Mouse (Mus musculus): ENCODE data around the gene Bfsp2.

The Bfsp2 gene

DNA sequence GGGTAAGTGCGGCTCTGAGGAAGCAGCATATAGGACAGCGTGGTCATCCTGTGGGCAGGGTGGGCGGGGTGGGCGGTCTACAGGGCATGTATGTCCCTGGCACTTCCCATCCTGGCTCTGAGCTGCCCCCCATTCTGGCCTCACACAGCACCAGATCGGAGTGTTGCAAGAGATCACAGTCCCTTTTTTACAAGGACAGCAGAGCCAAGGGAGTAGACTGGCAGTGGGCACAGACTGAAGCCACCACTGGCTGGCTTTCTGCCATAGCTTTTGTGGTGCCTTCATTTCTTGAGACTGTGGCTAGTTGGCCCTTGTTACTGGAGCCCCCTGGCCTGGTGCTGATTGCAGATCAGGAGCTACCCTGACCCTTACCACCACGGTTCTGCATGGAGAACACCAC is 6.0 kb upstream of the Bfsp2 start:
- no peak for ATAC-seq (ENCODE audit: insufficient number of reproducible peaks, low FRiP score, low TSS enrichment)

DNA sequence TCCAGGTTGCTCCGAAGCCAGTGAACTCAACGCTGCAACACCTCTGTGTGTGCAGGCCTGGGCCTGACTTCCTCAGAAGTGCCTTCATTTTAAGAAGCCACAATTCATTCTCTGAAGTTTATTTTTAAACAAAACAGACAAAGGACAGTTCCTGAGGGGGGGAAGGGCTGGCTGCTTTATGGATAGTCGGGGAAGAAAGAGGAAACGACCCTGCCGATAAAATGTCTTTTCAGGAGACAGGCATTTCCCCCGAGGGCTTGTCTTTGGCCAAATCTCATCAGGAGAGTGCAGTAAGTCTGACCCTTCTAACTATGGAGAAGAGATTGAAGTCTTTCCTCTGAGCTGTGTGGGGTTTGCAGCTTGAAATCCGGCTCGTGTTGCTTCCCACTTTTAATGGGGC is 5.4 kb upstream of the Bfsp2 start:
- ATAC-seq (ENCODE audit: insufficient number of reproducible peaks, low FRiP score, low TSS enrichment): no peak

DNA sequence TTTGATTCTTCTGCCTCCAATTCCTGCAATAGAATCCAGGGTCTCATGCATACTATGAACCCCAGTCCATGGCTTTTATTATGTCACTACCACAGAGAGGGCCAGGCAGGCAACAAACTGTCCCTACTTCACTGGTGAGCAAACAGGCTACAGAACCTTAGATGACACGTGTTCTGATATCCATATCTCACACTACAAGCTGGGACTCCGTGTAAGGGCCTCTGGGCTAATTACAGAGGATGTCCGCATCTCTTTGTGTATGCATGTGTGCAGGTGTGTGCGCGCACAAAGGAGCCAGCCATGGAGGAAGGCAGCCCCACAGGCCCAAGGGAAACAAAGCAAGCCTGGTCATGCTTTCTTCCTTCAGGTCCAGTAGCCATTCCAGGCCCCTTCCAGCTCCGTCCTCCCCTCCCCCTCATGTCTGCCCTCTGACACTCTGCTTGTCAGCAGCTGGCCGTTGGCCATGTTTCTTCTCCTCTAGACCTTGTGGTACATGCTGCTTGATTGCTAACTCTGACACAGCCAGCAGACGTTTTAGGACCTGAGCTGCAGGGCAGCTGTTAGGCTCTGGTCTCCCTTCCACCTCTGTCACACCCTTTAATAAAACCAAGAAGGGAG is 492 bp upstream of the Bfsp2 start:
- ATAC-seq (ENCODE audit: insufficient number of reproducible peaks, low FRiP score, low TSS enrichment): no peak

DNA sequence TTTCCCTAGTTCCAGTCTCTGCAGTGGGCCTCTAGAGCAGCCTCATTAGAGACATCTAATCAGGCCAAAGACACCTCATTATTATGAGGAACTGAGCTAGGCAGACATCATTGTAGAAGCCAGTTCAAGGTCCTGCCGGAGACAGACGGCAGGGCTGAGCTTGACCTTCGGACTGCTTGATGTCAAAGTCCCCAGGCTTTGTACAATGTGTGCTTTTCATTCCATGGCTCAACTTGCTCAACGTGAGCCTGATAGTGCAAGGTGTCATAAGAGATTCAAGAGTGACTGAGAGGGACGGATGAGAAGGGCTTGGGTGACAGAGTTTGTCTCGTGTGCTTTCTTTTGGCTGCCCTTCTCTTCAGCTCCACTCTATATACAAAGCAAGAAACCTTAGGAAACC is 4.8 kb downstream of the Bfsp2 start:
- ATAC-seq (ENCODE audit: insufficient number of reproducible peaks, low FRiP score, low TSS enrichment): no peak

GRCm38 (mm10) chr9:103473915-103474688 is 6.1 kb downstream of the Bfsp2 start:
- ATAC-seq (ENCODE audit: insufficient number of reproducible peaks, low FRiP score, low TSS enrichment): no peak

DNA sequence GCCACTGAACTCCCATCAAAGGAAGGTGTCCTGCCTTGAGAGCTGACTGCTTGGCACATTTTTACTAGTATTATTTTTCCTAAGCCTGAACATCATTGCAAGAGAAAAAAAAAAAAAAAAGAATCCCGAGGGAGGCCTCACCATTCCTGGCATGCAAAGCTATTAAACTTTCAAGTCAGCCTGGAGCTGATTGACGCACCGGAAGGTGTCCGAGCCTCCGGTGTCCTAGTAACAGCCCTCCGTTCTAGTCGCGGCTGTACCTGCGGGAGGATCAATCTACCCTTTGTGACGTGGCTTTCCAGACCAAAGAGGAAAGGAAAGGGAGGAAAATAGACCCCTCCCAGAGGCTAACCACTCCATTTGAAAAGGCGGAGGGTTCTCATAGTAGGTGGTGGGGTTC is 8.4 kb downstream of the Bfsp2 start:
- no peak for ATAC-seq (ENCODE audit: insufficient number of reproducible peaks, low FRiP score, low TSS enrichment)

DNA sequence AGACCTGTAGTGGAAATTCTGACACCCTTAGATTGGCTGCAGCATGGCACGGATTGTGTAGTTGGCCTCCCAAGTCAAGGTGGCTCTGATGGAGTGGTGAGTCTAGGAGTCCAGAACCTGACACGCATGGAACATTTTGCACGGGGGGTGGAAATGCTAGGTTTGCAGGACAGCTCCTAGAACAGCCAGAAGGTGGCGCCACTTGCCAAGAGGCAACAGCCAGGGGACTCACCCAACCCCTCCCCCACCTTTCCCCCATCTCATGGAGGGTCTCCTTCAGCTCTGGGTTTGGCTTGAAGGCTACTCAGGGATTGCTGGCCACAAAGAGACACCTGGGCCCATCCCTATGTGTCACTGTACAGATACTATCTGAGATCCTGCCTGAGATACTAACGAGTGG is 10.7 kb downstream of the Bfsp2 start:
- ATAC-seq (ENCODE audit: insufficient number of reproducible peaks, low FRiP score, low TSS enrichment): no peak

DNA sequence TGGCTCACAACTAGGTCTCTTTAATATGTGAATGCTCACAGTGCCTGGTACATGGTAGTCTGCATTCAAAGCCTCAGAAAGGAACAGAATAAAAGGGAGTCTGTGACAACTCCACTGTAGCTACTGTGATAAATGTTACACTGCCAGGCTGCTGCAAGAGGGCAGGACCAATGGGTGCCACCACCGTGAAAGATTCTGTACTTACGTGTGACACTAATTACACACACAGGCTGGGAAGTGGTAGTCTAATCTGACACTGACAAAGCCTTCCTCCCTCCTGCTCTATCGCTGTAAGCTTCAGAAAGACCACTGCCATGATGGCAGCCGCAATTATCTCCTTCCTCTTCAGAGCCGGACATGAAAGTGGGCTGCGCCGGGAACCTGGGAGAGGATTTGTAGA is 11.3 kb downstream of the Bfsp2 start:
- ATAC-seq (ENCODE audit: insufficient number of reproducible peaks, low FRiP score, low TSS enrichment): no peak

DNA sequence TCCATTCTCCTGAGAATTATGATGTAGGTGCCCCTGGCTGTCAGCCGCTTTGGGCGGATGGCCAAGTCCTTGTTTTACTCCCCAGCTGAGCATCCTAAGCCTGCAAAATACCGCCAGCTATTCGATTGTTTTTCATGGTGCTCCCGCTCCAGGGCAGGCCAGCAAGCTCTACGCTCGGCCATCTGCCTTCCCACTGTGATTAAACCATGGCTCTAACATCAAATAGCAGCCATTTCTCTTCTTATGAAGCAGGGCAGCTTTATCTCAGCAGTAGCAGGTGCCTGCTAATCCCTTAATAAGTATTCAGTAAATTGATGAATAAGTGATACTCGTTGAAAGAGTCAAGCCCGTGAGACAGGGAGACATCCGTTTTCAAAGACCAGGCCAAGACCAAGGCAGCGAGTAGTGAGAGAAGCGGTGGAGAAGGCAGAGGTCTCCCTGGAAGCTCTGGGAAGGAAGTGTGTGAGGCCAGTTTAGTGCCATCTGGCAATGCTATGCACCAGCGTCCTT is 14.5 kb downstream of the Bfsp2 start:
- ATAC-seq (ENCODE audit: insufficient number of reproducible peaks, low FRiP score, low TSS enrichment): peak; percentile 36; the same call in 1 of the 2 replicates

- ATAC-seq (ENCODE audit: insufficient number of reproducible peaks, low FRiP score, low TSS enrichment): no peak
Measured at GRCm38 (mm10) chr9:103465293-103465692, 14.9 kb downstream of the Bfsp2 start.

- ATAC-seq (ENCODE audit: insufficient number of reproducible peaks, low FRiP score, low TSS enrichment): no peak
Measured at GRCm38 (mm10) chr9:103463833-103464232, 16.4 kb downstream of the Bfsp2 start.

DNA sequence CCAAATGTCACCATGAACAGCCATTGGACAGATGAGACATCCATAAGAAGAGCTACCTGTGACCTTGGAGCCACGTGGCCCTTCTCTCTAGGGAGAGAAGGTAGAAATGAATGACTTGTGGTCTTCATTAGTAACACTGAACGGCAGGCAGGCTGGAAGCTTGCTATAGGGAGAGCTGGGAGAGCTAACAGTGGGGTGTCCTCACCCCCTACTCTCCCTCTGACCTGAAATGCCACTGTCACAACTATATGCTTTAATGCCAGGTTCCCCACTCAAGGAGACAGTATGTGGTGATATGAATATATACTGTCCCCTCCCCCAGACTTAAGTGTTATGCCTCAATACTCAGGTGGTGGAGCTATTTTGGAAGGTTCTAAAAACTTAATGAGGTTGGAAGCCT is 20.4 kb downstream of the Bfsp2 start:
- no peak for ATAC-seq (ENCODE audit: insufficient number of reproducible peaks, low FRiP score, low TSS enrichment)

- no peak for ATAC-seq (ENCODE audit: insufficient number of reproducible peaks, low FRiP score, low TSS enrichment)
Measured at GRCm38 (mm10) chr9:103459307-103459706, 20.9 kb downstream of the Bfsp2 start.

DNA sequence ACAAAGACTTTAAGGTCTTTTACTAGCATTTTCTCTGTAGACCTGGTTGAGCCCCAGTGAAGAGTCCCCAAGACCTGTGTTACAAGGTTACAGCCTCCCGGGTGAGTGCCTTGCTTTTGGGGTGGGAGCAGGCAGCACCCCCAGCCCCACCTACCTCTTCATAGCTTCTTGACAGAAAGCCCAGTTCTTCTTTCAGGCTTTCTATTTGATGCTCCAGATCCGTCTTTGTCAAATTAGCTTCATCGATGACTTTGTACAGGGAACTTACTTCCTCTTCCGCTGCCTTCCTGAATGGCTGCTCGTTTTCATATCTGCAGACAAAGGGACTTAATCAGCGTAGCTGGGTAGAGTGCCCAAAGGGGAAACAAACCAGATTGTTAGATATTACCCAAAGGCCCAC is 30.6 kb downstream of the Bfsp2 start:
- no peak for ATAC-seq (ENCODE audit: insufficient number of reproducible peaks, low FRiP score, low TSS enrichment)

DNA sequence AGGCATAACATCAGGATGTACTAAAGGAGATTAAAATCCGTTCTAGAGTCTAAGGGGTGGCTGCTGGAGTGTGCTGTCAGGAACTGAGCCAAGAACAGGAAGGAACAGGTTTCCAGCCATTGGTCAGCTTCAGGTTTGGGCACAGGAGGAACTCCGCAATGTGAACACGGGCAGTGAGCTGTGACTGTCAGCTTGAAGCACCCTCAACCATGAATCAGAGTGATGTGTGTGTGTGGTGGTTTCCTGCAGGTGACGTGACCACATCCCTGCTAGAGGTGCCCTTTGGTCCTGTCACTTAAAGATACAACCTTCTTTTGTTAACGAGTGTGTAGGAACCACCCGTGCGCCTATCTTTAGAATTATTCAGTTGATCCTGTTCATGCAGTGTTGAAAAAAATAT is 31.1 kb downstream of the Bfsp2 start:
- ATAC-seq (ENCODE audit: insufficient number of reproducible peaks, low FRiP score, low TSS enrichment): no peak

DNA sequence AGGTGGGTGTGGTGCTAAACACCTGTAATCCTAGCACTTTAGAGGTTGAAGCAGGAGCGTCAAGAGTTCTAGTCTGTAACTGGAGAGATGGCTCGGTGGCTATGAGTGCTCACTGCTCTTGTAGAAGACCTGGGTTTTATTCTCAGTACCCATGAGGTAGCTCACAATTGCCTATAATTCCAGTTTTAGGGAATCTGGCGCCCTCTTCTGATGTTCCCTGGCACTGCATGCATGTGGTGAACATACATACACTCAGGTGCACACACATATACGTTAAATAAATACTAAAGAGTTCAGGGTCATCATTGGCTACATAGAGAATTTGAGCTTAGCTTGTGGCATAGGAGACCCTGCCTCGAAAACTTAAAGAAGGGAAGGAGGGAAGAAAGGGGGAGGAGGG is 35.6 kb downstream of the Bfsp2 start:
- ATAC-seq (ENCODE audit: insufficient number of reproducible peaks, low FRiP score, low TSS enrichment): no peak

- ATAC-seq (ENCODE audit: insufficient number of reproducible peaks, low FRiP score, low TSS enrichment): no peak
Measured at GRCm38 (mm10) chr9:103443824-103444185, 36.4 kb downstream of the Bfsp2 start.

GRCm38 (mm10) chr9:103443121-103443823 is 36.9 kb downstream of the Bfsp2 start:
- ATAC-seq (ENCODE audit: insufficient number of reproducible peaks, low FRiP score, low TSS enrichment): no peak

DNA sequence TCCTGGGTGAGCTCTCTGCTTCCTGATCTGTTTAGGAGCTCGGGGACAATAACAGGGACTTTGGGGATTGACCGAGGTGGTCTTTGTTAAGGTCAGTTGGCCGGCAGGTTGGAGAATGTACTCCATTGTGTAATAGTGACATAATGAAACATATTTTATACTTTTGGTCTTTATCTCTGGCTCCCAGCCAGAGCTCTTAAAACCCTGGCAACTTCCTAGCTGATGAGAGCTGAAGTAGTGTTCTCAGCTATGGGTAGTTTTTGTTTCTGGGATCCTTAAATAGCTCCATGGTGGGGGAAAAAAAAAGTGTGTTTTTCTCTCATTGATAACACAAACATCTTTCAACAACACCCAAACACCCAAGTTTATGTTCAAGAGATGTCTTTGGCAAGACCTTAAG is 39.6 kb downstream of the Bfsp2 start:
- ATAC-seq (ENCODE audit: insufficient number of reproducible peaks, low FRiP score, low TSS enrichment): no peak

DNA sequence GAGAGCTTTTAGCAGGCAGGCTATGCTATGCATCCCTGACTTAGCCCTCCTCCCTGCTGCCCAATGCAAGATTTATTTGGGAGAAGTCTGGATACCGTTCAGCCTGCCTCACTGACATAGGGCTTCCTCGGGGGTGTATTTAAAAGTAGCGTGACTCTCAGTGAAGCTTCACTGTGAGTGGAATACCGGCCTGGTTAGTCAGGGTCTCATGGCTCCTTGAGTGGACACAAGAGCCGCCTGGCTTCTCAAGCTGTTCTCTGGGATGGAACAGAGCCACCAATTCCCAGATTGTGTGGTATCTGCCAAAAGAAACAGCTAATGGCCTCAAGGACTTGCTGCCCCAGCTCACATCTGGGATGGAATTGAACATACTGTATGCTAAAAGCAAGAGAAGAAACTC is 43.1 kb downstream of the Bfsp2 start:
- ATAC-seq (ENCODE audit: insufficient number of reproducible peaks, low FRiP score, low TSS enrichment): no peak

DNA sequence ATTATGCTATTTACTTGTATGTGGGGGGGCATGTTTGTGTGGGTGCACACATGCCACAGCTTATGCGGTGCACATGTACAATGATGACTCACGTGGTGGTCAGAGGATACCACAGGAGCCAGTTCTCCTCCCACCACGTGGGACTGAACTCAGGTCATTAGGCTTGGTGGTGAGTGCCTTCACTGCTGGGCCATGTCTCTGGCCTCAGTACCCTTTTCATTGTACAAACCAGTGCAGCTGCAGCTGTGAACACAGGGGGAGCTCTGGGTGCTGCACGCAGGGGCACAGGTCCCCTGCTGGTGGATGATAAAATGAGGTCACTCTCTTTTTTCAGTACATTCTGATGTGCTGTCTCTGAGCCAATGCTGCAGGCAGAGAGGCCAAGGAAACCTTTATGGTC is 46.1 kb downstream of the Bfsp2 start:
- no peak for ATAC-seq (ENCODE audit: insufficient number of reproducible peaks, low FRiP score, low TSS enrichment)

All from cerebellum, adult (tissue).